Mouse (Mus musculus) neural tube, embryonic 12.5 days (tissue): ENCODE measurements around the gene Mprip. TPM values are rescaled to one million over a fixed set of nuclear protein-coding genes. Genes with fewer than 3 reads are reported as not detected.
"Not testable (repeated sequence)": the region's sequence is repeated elsewhere in the genome, so short reads cannot be mapped to it uniquely, and the experiment has no call there.

Source experiments
- ATAC-seq: fragments of 200-750 bp; cut with Nextera tagmentation; 2 replicates; pipeline ENCODE4 v1.8.0; 2017; ENCODE audit warnings: low read depth, mild to moderate bottlenecking, moderate TSS enrichment, moderate library complexity; ENCODE audit not compliant: low FRiP score
- H3K27ac ChIP-seq: fragments of 300-500 bp; sonication (generic); 2 replicates; pipeline ENCODE4 v1.5.1; 2016
- H3K27me3 ChIP-seq: fragments of 300-500 bp; sonication (generic); replicated peaks from 2 replicates; pipeline ENCODE4 v1.6.1; 2016; ENCODE audit warnings: mild to moderate bottlenecking
- H3K36me3 ChIP-seq: fragments of 300-500 bp; sonication (generic); 2 replicates; pipeline ENCODE4 v1.6.1; 2016; ENCODE audit warnings: mild to moderate bottlenecking
- H3K4me1 ChIP-seq: fragments of 300-500 bp; sonication (generic); 2 replicates; pipeline ENCODE4 v1.6.1; 2016
- H3K4me2 ChIP-seq: fragments of 300-500 bp; sonication (generic); replicated peaks from 2 replicates; pipeline ENCODE4 v1.6.1; 2016; ENCODE audit warnings: mild to moderate bottlenecking
- H3K4me3 ChIP-seq: fragments of 300-500 bp; sonication (generic); 2 replicates; pipeline ENCODE4 v1.5.1; 2016
- H3K9ac ChIP-seq: fragments of 300-500 bp; sonication (generic); 2 replicates; pipeline ENCODE4 v1.6.1; 2016; ENCODE audit warnings: mild to moderate bottlenecking
- H3K9me3 ChIP-seq: fragments of 300-500 bp; sonication (generic); 2 replicates; pipeline ENCODE4 v1.6.1; 2016; ENCODE audit warnings: mild to moderate bottlenecking
- WGBS: fragments of 180-500 bp; shearing (Covaris S2); methylation state at CpG from one replicate; pipeline ENCODE4 v1.1.7; 2016; 5-methylcytosine and 5-hydroxymethylcytosine counted together
- polyA plus RNA-seq: library from polyadenylated mRNA; unstranded; fragments of >200 nt; fragmentation: Nextera tagmentation; extraction: Ambion mirVana; gene quantifications from 2 replicates; pipeline ENCODE4 v1.2.1, GENCODE M21; 2016

Gene Mprip
- polyA plus RNA-seq, 1 experiment from 2014 or later = 123 TPM

GRCm38 (mm10) chr11:59662249-59662788 is 1.2 kb downstream of the Mprip start:
- Histone ChIP-seq H3K9me3 (no peaks in the 10 kb centered on the region), H3K9ac (peak overlapping the region; percentile 86), H3K4me3 (peak overlapping the region; percentile 76), H3K36me3 (no peaks in the 10 kb centered on the region), H3K4me2 (peak overlapping the region; percentile 82), H3K4me1 (peaks cover 30% of the 10 kb centered on the region), H3K27ac (peak overlapping the region; percentile 72; the same call in 1 of the 2 replicates), H3K27me3 (no peaks in the 10 kb centered on the region)
- WGBS = 1% methylated on average over 76 of the region's 82 CpGs
- peak; percentile 99 for ATAC-seq

DNA sequence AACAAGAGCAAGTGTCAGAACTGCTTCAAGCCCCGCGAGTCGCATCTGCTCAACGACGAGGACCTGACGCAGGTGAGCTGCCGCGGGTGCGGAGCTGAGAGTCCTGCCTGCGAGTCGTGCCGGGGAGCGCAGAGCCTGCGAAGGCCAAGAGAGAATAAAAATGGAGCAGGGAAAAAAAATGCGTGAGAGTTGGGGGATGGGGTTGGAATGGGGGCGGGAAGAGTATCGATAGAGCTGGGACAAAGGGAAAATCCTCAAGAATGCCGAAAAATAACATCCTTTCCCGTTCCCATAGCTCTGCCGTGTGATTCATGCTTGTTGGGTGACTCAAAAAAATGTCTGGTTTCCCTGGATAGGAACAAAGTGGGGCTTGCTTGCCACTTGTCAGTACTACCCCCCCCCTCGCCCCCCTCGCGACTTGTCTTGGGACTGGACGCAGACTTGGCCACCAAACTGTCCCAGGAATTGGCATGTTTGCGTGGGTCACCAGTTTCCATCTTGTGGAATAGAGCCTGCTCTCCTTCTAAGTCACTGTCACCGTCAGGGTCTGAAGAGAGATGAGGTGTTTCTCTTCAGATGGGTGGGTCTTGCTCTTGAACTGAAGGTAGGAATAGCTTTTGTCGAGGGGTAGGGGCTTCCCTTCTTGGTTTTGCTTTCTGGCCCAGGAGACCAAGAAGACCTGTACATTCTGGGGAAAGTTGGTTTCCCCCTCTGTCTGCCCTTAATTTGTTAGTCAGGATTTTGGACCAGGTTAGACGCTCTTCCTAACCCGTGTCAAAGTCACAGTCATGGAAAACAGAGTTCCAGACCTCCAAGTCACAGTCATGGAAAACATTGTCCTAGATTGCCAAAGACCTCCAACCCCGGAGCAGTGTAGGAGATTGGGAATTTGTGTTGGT is 2.0 kb downstream of the Mprip start:
- 4% methylated on average over 30 of the region's 30 CpGs for whole genome bisulfite sequencing
- H3K27me3 ChIP-seq = no peaks in the 10 kb centered on the region
- 0 out of 2 replicates have a peak overlapping the region, but pooled peaks have one; percentile 72 for H3K27ac ChIP-seq
- ATAC-seq = peak; percentile 56; the same call in 1 of the 2 replicates
- H3K36me3 ChIP-seq = no peaks in the 10 kb centered on the region
- H3K9ac ChIP-seq = peak overlapping the region; percentile 86
- peak overlapping the region; percentile 82 for H3K4me2 ChIP-seq
- H3K4me3 ChIP-seq = peak overlapping the region; percentile 76
- no peaks in the 10 kb centered on the region for H3K9me3 ChIP-seq
- H3K4me1 ChIP-seq = peaks cover 30% of the 10 kb centered on the region

DNA sequence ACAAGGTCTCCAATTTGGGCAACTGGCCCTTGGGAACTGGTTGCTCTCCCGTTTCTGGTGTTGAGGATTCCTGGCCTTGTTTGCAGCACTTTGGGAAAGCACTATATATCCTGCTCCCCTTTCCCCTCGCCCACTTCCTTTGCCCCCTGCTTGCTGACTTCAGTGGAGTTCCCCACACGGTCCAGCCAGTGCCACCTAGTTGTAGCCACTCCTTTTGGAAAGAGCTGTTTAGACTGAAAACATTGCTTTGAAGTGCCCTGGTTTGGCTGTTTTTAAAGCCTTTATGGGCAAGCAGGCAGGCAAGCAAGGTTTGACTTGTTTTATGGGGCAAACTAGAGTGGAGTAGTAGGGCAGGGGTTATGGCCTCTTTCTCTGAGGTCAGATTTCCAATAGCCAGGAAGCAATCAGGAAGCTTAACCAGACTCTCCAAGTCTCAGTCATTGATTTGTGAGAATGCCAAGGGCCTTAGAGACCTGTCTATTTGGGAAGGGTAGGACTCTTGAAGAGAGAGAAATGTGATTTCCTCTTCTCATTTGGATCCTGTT is 2.7 kb downstream of the Mprip start:
- peak overlapping the region; percentile 76 for H3K4me3 ChIP-seq
- no peaks in the 10 kb centered on the region for H3K9me3 ChIP-seq
- no peak for ATAC-seq
- H3K27me3 ChIP-seq = no peaks in the 10 kb centered on the region
- no peaks in the 10 kb centered on the region for H3K36me3 ChIP-seq
- H3K4me2 ChIP-seq = peak overlapping the region; percentile 82
- H3K4me1 ChIP-seq = peaks cover 30% of the 10 kb centered on the region
- peak overlapping the region; percentile 86 for H3K9ac ChIP-seq
- WGBS = 7% methylated on average over 3 of the region's 3 CpGs
- H3K27ac ChIP-seq = no peak overlapping the region

- ATAC-seq = no peak
- peak overlapping the region; percentile 82 for H3K4me2 ChIP-seq
- 50% methylated on average over 3 of the region's 3 CpGs for WGBS
- H3K4me1 ChIP-seq = peaks cover 30% of the 10 kb centered on the region
- no peaks in the 10 kb centered on the region for H3K9me3 ChIP-seq
- no peak overlapping the region for H3K27ac ChIP-seq
- H3K36me3 ChIP-seq = no peaks in the 10 kb centered on the region
- no peak overlapping the region for H3K9ac ChIP-seq
- H3K27me3 ChIP-seq = no peaks in the 10 kb centered on the region
- no peak overlapping the region for H3K4me3 ChIP-seq
Observed at GRCm38 (mm10) chr11:59664818-59665217, 3.7 kb downstream of the Mprip start.

DNA sequence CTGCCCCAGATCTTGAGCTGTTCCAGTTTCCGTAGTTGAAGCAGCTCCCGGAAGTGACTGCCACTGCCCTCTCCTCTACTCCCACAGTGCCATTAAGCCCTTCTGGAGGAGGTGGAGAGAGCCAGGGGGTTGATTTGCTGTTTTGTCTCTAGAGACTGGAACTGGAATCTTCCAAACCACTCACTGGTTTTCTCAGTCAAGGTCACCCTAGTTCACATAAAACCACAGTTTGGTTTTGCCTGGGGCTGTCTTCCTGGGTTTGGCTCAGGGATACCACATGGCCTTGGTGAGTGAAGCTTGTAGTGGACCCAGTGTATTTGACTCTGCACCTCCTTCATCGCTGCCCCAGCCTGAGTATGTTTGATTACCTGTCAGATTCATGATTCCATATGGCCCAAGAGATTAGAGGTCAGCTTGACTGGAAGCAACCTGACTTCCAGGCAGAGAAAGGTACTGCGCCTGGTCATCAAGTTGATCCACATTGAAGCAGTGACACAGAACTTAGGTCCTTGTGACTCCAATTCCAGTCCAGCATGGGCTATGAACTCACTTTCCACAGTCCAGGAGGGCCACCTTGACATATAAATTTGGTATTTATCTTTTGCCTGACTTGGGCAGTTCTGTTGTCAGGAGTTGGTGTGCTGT is 10.1 kb downstream of the Mprip start:
- Histone ChIP-seq H3K9me3 (no peaks in the 10 kb centered on the region), H3K4me3 (no peak overlapping the region), H3K36me3 (no peaks in the 10 kb centered on the region), H3K4me2 (no peak overlapping the region), H3K9ac (no peak overlapping the region), H3K4me1 (peaks cover 8% of the 10 kb centered on the region), H3K27me3 (no peaks in the 10 kb centered on the region), H3K27ac (no peak overlapping the region)
- WGBS = 78% methylated on average over 4 of the region's 4 CpGs
- no peak for ATAC-seq

DNA sequence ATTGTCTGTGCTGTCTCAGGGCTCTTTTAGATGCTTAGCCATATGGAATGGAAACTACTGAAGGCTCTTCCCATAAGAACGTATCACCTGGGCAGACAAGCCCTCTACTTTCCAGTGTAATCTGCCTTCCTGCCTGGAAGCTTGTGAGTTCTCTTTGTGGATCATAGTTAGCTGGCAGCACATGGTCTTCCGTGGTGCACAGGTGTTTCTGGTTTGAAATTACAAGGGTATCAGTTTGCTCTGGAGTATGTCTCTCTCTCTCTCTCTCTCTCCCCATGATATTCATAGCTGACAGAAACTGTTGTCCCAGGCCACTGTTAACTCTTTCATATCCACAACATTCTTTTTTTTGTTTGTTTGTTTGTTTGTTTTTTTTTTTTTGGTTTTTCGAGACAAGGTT is 12.9 kb downstream of the Mprip start:
- H3K4me1 ChIP-seq = peaks cover 8% of the 10 kb centered on the region

DNA sequence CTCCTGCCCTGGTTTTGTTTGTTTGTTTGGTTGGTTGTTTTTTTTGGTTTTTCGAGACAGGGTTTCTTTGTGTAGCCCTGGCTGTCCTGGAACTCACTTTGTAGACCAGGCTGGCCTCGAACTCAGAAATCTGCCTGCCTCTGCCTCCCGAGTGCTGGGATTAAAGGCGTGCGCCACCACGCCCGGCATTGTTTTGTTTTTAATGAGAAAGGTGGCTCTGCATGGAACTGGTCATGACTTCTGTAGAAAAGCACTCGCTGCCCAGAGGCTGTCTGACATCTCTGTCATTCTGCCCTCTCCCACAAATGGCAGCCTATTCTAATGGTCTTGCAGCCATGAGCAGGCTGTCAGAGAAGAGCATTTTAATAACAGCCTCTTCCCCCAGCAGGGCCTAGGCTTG is 13.6 kb downstream of the Mprip start:
- not testable (repeated sequence) for H3K4me1 ChIP-seq, H3K4me2 ChIP-seq, ATAC-seq, H3K4me3 ChIP-seq, H3K9ac ChIP-seq, H3K9me3 ChIP-seq, H3K27ac ChIP-seq, H3K27me3 ChIP-seq, H3K36me3 ChIP-seq
- WGBS = 95% methylated on average over 8 of the region's 8 CpGs

More for the DNA sequence above, 12.9 kb downstream of the Mprip start:
- no peaks in the 10 kb centered on the region for H3K9me3 ChIP-seq
- no peak overlapping the region for H3K9ac ChIP-seq
- 89% methylated on average over 3 of the region's 3 CpGs for WGBS
- H3K27me3 ChIP-seq = no peaks in the 10 kb centered on the region
- H3K27ac ChIP-seq = no peak overlapping the region
- 0 out of 2 replicates have a peak, but pooled peaks cover 1% of the 10 kb centered on the region for H3K36me3 ChIP-seq
- H3K4me2 ChIP-seq = no peak overlapping the region
- no peak for ATAC-seq
- H3K4me3 ChIP-seq = no peak overlapping the region

- no peak overlapping the region for H3K27ac ChIP-seq
- WGBS = 94% methylated on average over 2 of the region's 2 CpGs
- peaks cover 4% of the 10 kb centered on the region; the same call in 1 of the 2 replicates for H3K4me1 ChIP-seq
- H3K4me2 ChIP-seq = no peak overlapping the region
- no peak overlapping the region for H3K4me3 ChIP-seq
- no peaks in the 10 kb centered on the region for H3K9me3 ChIP-seq
- H3K27me3 ChIP-seq = no peaks in the 10 kb centered on the region
- H3K9ac ChIP-seq = no peak overlapping the region
- H3K36me3 ChIP-seq = 0 out of 2 replicates have a peak, but pooled peaks cover 2% of the 10 kb centered on the region
- no peak for ATAC-seq
Observed at GRCm38 (mm10) chr11:59677767-59678166, 16.7 kb downstream of the Mprip start.

DNA sequence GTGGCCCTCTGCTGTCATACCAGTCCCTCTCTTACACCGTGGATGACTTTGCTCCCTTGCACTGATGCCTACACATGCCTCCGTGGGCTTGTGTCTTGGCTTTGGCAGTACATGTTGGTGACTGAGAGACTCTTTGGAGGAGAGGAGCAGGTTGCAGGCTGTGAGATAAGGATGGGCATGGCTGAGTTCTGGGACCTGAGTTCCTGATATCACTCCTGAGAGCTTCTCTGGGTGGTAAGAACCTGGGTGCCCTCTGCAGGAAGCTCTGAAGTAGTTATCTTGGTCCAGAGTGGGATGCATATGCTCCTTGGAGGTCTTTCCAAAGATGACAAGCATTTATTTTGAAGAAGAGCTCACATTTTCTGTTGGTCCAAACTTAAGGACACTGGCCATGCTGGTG is 17.6 kb downstream of the Mprip start:
- Histone ChIP-seq H3K36me3 (0 out of 2 replicates have a peak, but pooled peaks cover 2% of the 10 kb centered on the region), H3K9me3 (no peaks in the 10 kb centered on the region), H3K27me3 (no peaks in the 10 kb centered on the region), H3K9ac (no peak overlapping the region), H3K4me3 (no peak overlapping the region), H3K4me1 (peaks cover 4% of the 10 kb centered on the region; the same call in 1 of the 2 replicates), H3K4me2 (no peak overlapping the region), H3K27ac (no peak overlapping the region)
- ATAC-seq = no peak
- WGBS = 86% methylated on average over 2 of the region's 2 CpGs

DNA sequence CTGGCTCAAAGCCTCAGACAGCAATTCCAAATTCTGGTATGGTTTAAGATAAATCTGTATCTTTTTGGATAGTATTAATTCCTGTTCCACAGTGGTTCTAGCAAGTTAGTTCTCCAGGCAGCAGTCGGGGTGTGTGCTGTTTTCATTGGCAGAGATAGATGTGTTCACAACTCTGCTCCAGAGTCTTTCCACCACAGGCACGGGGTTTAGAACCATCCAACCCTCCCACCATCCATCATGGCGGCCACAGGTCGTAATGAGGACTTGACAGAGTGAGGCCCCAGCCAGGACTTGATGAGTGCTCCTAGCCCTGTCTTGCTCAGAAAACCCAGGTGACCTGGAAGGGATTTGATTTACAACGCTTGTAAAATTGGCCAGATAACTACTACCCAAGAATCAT is 19.0 kb downstream of the Mprip start:
- peaks cover 4% of the 10 kb centered on the region; the same call in 1 of the 2 replicates for H3K4me1 ChIP-seq
- WGBS = 90% methylated on average over 5 of the region's 5 CpGs
- 0 out of 2 replicates have a peak, but pooled peaks cover 2% of the 10 kb centered on the region for H3K36me3 ChIP-seq
- H3K27ac ChIP-seq = no peak overlapping the region
- no peaks in the 10 kb centered on the region for H3K9me3 ChIP-seq
- no peaks in the 10 kb centered on the region for H3K27me3 ChIP-seq
- H3K4me2 ChIP-seq = no peak overlapping the region
- no peak for ATAC-seq
- H3K9ac ChIP-seq = no peak overlapping the region
- no peak overlapping the region for H3K4me3 ChIP-seq

GRCm38 (mm10) chr11:59684956-59685355 is 23.9 kb downstream of the Mprip start:
- 95% methylated on average over 6 of the region's 6 CpGs for WGBS
- no peak overlapping the region for H3K4me2 ChIP-seq

GRCm38 (mm10) chr11:59694533-59694932 is 33.4 kb downstream of the Mprip start:
- H3K27ac ChIP-seq = no peak overlapping the region
- H3K9ac ChIP-seq = no peak overlapping the region
- H3K4me3 ChIP-seq = no peak overlapping the region
- H3K9me3 ChIP-seq = no peaks in the 10 kb centered on the region
- 78% methylated on average over 1 of the region's 1 CpGs for WGBS
- peaks cover 21% of the 10 kb centered on the region for H3K36me3 ChIP-seq
- H3K27me3 ChIP-seq = no peaks in the 10 kb centered on the region
- no peak for ATAC-seq
- H3K4me2 ChIP-seq = no peak overlapping the region
- H3K4me1 ChIP-seq = peaks cover 10% of the 10 kb centered on the region

More at GRCm38 (mm10) chr11:59684956-59685355, 23.9 kb downstream of the Mprip start:
- no peak overlapping the region for H3K27ac ChIP-seq
- no peaks in the 10 kb centered on the region for H3K27me3 ChIP-seq
- no peak overlapping the region for H3K4me3 ChIP-seq
- no peaks in the 10 kb centered on the region for H3K36me3 ChIP-seq
- H3K4me1 ChIP-seq = no peaks in the 10 kb centered on the region
- ATAC-seq = no peak
- H3K9me3 ChIP-seq = no peaks in the 10 kb centered on the region
- no peak overlapping the region for H3K9ac ChIP-seq
